Mouse (Mus musculus) stomach, postnatal 0 days (tissue): ENCODE data around the gene Creb3l2. TPM values are rescaled to one million over a fixed set of nuclear protein-coding genes. Genes with fewer than 3 reads are reported as not detected.

Experiments
- ATAC-seq: fragments of 200-750 bp; cut with Nextera tagmentation; 2 replicates; pipeline ENCODE4 v1.8.0; 2017; ENCODE audit not compliant: low FRiP score, low TSS enrichment
- DNase-seq: peaks from one replicate; pipeline ENCODE4 v3.0.0-alpha.2; 2016; ENCODE audit warnings: low spot score
- H3K27ac ChIP-seq: fragments of 300-500 bp; sonication (generic); replicated peaks from 2 replicates; pipeline ENCODE4 v1.5.1; 2014; ENCODE audit warnings: mild to moderate bottlenecking, control low read depth
- H3K27me3 ChIP-seq: fragments of 300-500 bp; sonication (generic); 2 replicates; pipeline ENCODE4 v1.6.1; 2014; ENCODE audit warnings: low read length; ENCODE audit not compliant: control insufficient read depth, insufficient read depth
- H3K36me3 ChIP-seq: fragments of 300-500 bp; sonication (generic); 2 replicates; pipeline ENCODE4 v1.6.1; 2014; ENCODE audit warnings: low read length, mixed read lengths; ENCODE audit not compliant: control insufficient read depth, insufficient read depth
- H3K4me1 ChIP-seq: fragments of 300-500 bp; sonication (generic); replicated peaks from 2 replicates; pipeline ENCODE4 v1.6.1; 2014; ENCODE audit warnings: antibody characterized with exemption; ENCODE audit not compliant: control insufficient read depth, insufficient read depth
- H3K4me2 ChIP-seq: fragments of 300-500 bp; sonication (generic); replicated peaks from 2 replicates; pipeline ENCODE4 v1.6.1; 2014; ENCODE audit warnings: low read depth, mild to moderate bottlenecking, control low read depth, moderate library complexity
- H3K4me3 ChIP-seq: fragments of 300-500 bp; sonication (generic); 2 replicates; pipeline ENCODE4 v1.5.1; 2014; ENCODE audit warnings: low read depth, low read length, control low read depth
- H3K9ac ChIP-seq: fragments of 300-500 bp; sonication (generic); 2 replicates; pipeline ENCODE4 v1.6.1; 2014; ENCODE audit warnings: mild to moderate bottlenecking, low read length, control low read depth, mixed read lengths
- H3K9me3 ChIP-seq: fragments of 300-500 bp; sonication (generic); 2 replicates; pipeline ENCODE4 v1.6.1; 2016; ENCODE audit warnings: low read length; ENCODE audit not compliant: control insufficient read depth
- CTCF ChIP-seq: IDR thresholded peaks from 2 replicates; pipeline ENCODE4 v1.5.1; 2016; ENCODE audit warnings: antibody characterized with exemption, low read depth, mild to moderate bottlenecking, moderate library complexity
- EP300 ChIP-seq: optimal IDR thresholded peaks from 2 replicates; pipeline ENCODE3; 2016; ENCODE audit warnings: antibody characterized with exemption
- WGBS: fragments of 180-500 bp; shearing (Covaris S2); extraction: QIAGEN DNeasy Blood & Tissue Kit; methylation state at CpG from one replicate; pipeline ENCODE4 v1.1.7; 2014; 5-methylcytosine and 5-hydroxymethylcytosine counted together
- polyA plus RNA-seq: library from polyadenylated mRNA; unstranded; fragments of >200 nt; fragmentation: Nextera tagmentation; extraction: Ambion mirVana; gene quantifications from 2 replicates; pipeline ENCODE4 v1.2.1, GENCODE M21; 2015

The Creb3l2 gene
- polyA plus RNA-seq, 1 experiment from 2014 or later = 8.5 TPM

- TF ChIP-seq EP300 (no peak), CTCF (no peak)
- Histone ChIP-seq H3K4me3 (no peak overlapping the region), H3K9ac (0 out of 2 replicates have a peak overlapping the region, but pooled peaks have one; percentile 27), H3K36me3 (no peaks in the 10 kb centered on the region; the same call in 1 of the 2 replicates), H3K27ac (0 out of 2 replicates have a peak overlapping the region, but pooled peaks have one; percentile 40), H3K27me3 (no peaks in the 10 kb centered on the region), H3K4me1 (no peaks in the 10 kb centered on the region), H3K4me2 (no peak overlapping the region), H3K9me3 (no peaks in the 10 kb centered on the region)
- DNase-seq = no peak
- 91% methylated on average over 9 of the region's 9 CpGs for WGBS
- ATAC-seq = no peak
These were observed 115.9 kb downstream of the Creb3l2 start for GRCm38 (mm10) chr6:37325906-37326602.

- Histone ChIP-seq H3K4me2 (no peak overlapping the region), H3K27me3 (no peaks in the 10 kb centered on the region), H3K36me3 (no peaks in the 10 kb centered on the region; the same call in 1 of the 2 replicates), H3K9ac (no peak overlapping the region), H3K9me3 (no peaks in the 10 kb centered on the region), H3K27ac (no peak overlapping the region), H3K4me3 (no peak overlapping the region), H3K4me1 (no peaks in the 10 kb centered on the region)
- 67% methylated on average over 3 of the region's 3 CpGs for WGBS
- TF ChIP-seq CTCF (no peak), EP300 (no peak)
- DNase-seq = no peak
- no peak for ATAC-seq
These were observed 116.9 kb downstream of the Creb3l2 start for GRCm38 (mm10) chr6:37325076-37325475.

DNA sequence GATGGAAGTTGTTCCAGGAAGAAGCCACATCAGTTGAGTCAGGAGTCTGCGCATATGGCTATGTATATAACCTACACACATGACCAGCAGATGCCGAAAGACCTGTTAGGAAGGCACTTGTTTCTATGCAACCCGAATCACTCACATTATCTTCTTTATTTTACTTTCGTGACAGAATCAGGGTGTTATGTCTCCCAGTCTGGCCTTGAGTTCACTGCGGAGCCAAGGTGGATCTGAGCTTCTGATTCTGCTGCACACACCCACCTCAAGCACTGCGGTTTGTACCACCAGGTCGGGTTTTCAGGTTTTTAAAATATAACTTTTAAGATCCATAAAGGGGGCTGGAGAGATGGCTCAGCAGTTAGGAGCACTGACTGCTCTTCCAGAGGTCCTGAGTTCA is 119.3 kb downstream of the Creb3l2 start:
- ATAC-seq = no peak
- 92% methylated on average over 7 of the region's 7 CpGs for WGBS
- Histone ChIP-seq H3K4me1 (no peaks in the 10 kb centered on the region), H3K36me3 (no peaks in the 10 kb centered on the region), H3K9me3 (no peaks in the 10 kb centered on the region), H3K9ac (no peak overlapping the region), H3K4me3 (no peak overlapping the region), H3K27ac (no peak overlapping the region), H3K4me2 (no peak overlapping the region), H3K27me3 (no peaks in the 10 kb centered on the region)
- no peak for DNase-seq
- TF ChIP-seq CTCF (no peak), EP300 (no peak)

DNA sequence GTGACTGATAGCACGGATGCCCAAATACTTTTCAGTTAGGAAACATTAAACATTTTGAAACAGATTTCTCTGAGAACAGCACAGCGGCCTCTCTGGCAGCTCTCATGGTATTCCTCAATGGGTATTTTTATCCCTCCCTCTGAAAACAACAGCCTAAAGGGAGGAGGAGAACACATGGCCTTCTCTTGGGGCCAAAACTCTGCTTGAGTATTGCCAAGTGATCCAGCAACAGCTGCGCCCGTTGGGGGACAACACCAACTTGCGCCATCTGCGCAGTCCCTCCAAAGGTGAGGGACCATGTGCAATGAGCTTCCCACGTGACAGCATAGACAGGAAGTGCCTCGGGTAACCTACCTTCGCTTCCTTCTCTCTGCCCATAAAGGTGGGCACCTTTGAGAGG is 119.9 kb downstream of the Creb3l2 start:
- Histone ChIP-seq H3K4me1 (no peaks in the 10 kb centered on the region), H3K9ac (no peak overlapping the region), H3K4me2 (no peak overlapping the region), H3K27ac (no peak overlapping the region), H3K4me3 (no peak overlapping the region), H3K9me3 (no peaks in the 10 kb centered on the region), H3K27me3 (no peaks in the 10 kb centered on the region), H3K36me3 (no peaks in the 10 kb centered on the region)
- TF ChIP-seq CTCF (no peak), EP300 (no peak)
- DNase-seq (no peak), ATAC-seq (no peak)
- WGBS = 84% methylated on average over 9 of the region's 9 CpGs

GRCm38 (mm10) chr6:37317904-37318303 is 124.0 kb downstream of the Creb3l2 start:
- 58% methylated on average over 5 of the region's 5 CpGs for WGBS
- Histone ChIP-seq H3K27ac (no peak overlapping the region), H3K4me2 (no peak overlapping the region), H3K27me3 (no peaks in the 10 kb centered on the region), H3K4me1 (no peaks in the 10 kb centered on the region), H3K4me3 (no peak overlapping the region), H3K36me3 (no peaks in the 10 kb centered on the region), H3K9ac (no peak overlapping the region), H3K9me3 (no peaks in the 10 kb centered on the region)
- ATAC-seq (no peak), DNase-seq (no peak)
- TF ChIP-seq EP300 = no peak
- TF ChIP-seq CTCF = no peak

GRCm38 (mm10) chr6:37315440-37315839 is 126.5 kb downstream of the Creb3l2 start:
- TF ChIP-seq CTCF (no peak), EP300 (no peak)
- H3K27me3 ChIP-seq = no peaks in the 10 kb centered on the region
- no peak overlapping the region for H3K9ac ChIP-seq
- ATAC-seq = no peak
- no peaks in the 10 kb centered on the region for H3K4me1 ChIP-seq
- H3K4me2 ChIP-seq = no peak overlapping the region
- H3K9me3 ChIP-seq = no peaks in the 10 kb centered on the region
- H3K4me3 ChIP-seq = no peak overlapping the region
- no peak overlapping the region for H3K27ac ChIP-seq
- H3K36me3 ChIP-seq = no peaks in the 10 kb centered on the region
- no peak for DNase-seq
